In genomic region chr17:10109511-10110374, GRCm38 (mm10) we compare ENCODE assay signal across 18 mouse cellular contexts.
DNase-seq lines count a peak whose midpoint lies in the region; ATAC-seq lines count a peak whose summit lies in the region.
"Had no signal": no experiment of that assay in that cellular context is flagged by ENCODE, and none has a peak within 500 bp of the region (broad histone marks: within the 10 kb centered on the region; RNA-seq: fewer than 3 reads in every experiment).

No protein-coding gene starts in this region.

- peaks cover 10% of the 10 kb centered on the region for H3K4me1 ChIP-seq in neural tube, embryonic 11.5 days (ENCODE audit: control insufficient read depth, insufficient read depth, low read length)
- 0 out of 2 replicates have a peak, but pooled peaks cover 3% of the 10 kb centered on the region for H3K4me1 ChIP-seq in hindbrain, embryonic 11.5 days (replicated peaks; ENCODE audit: control insufficient read depth, insufficient read depth, low read length)
- peaks cover 16% of the 10 kb centered on the region for H3K4me1 ChIP-seq in midbrain, embryonic 11.5 days (ENCODE audit: control insufficient read depth, insufficient read depth, low read length)
- no peaks in the 10 kb centered on the region for H3K4me1 ChIP-seq in neural tube, embryonic 14.5 days (ENCODE audit: control insufficient read depth, insufficient read depth, low read length)
- H3K4me1 ChIP-seq: embryonic facial prominence, embryonic 12.5 days had no signal

- no peak overlapping the region for H3K27ac ChIP-seq in neural tube, embryonic 11.5 days (ENCODE audit: low read depth, low read length)
- peak overlapping the region; percentile 79 for H3K27ac ChIP-seq in hindbrain, embryonic 11.5 days (ENCODE audit: low read depth, low read length)
- H3K27ac ChIP-seq in midbrain, embryonic 11.5 days (ENCODE audit: low read depth, low read length): peak overlapping the region; percentile 38; the same call in 1 of the 2 replicates
- H3K27ac ChIP-seq in neural tube, embryonic 14.5 days (ENCODE audit: low read depth, low read length): peak overlapping the region; percentile 28
- H3K27ac ChIP-seq: embryonic facial prominence, embryonic 12.5 days; gastrocnemius, adult 2 months; heart, adult 2 months had no signal

- WGBS in neural tube, embryonic 11.5 days: 45% methylated on average over 8 of the region's 8 CpGs
- 25% methylated on average over 8 of the region's 8 CpGs for WGBS in hindbrain, embryonic 11.5 days
- 19% methylated on average over 8 of the region's 8 CpGs for WGBS in midbrain, embryonic 11.5 days
- WGBS in neural tube, embryonic 14.5 days: 27% methylated on average over 8 of the region's 8 CpGs

- no peak overlapping the region for H3K4me3 ChIP-seq in neural tube, embryonic 11.5 days (ENCODE audit: low read depth, low read length)
- no peak overlapping the region for H3K4me3 ChIP-seq in hindbrain, embryonic 11.5 days (ENCODE audit: low read depth, low read length)
- no peak overlapping the region for H3K4me3 ChIP-seq in midbrain, embryonic 11.5 days (ENCODE audit: low read depth, low read length)
- H3K4me3 ChIP-seq in neural tube, embryonic 14.5 days (ENCODE audit: low read depth, low read length): no peak overlapping the region
- H3K4me3 ChIP-seq: embryonic facial prominence, embryonic 12.5 days; gastrocnemius, adult 2 months; heart, adult 2 months had no signal

- no peaks in the 10 kb centered on the region for H3K27me3 ChIP-seq in neural tube, embryonic 11.5 days (ENCODE audit: control insufficient read depth, insufficient read depth, low read length)
- H3K27me3 ChIP-seq in hindbrain, embryonic 11.5 days (ENCODE audit: control insufficient read depth, insufficient read depth, low read length): no peaks in the 10 kb centered on the region
- H3K27me3 ChIP-seq in midbrain, embryonic 11.5 days (ENCODE audit: control insufficient read depth, insufficient read depth, low read length): no peaks in the 10 kb centered on the region
- H3K27me3 ChIP-seq in neural tube, embryonic 14.5 days (ENCODE audit: control insufficient read depth, insufficient read depth, low read length): no peaks in the 10 kb centered on the region
- H3K27me3 ChIP-seq: embryonic facial prominence, embryonic 12.5 days had no signal

- no peak for ATAC-seq in neural tube, embryonic 11.5 days (ENCODE audit: insufficient read depth, low FRiP score, low TSS enrichment)
- ATAC-seq in hindbrain, embryonic 11.5 days (ENCODE audit: low FRiP score): peak; percentile 86
- peak; percentile 88 for ATAC-seq in midbrain, embryonic 11.5 days (ENCODE audit: low FRiP score)
- no peak; the same call in 1 of the 2 replicates for ATAC-seq in neural tube, embryonic 14.5 days (ENCODE audit: low read depth)
- no peak for ATAC-seq in frontal cortex, adult (ENCODE audit: low TSS enrichment)
- ATAC-seq: inflammation-experienced regulatory T-cells, adult 6 months had no signal

- no peaks in the 10 kb centered on the region for H3K36me3 ChIP-seq in neural tube, embryonic 11.5 days (ENCODE audit: control insufficient read depth, insufficient read depth, low read length)
- H3K36me3 ChIP-seq in hindbrain, embryonic 11.5 days (ENCODE audit: control insufficient read depth, insufficient read depth, low read length): no peaks in the 10 kb centered on the region
- no peaks in the 10 kb centered on the region for H3K36me3 ChIP-seq in midbrain, embryonic 11.5 days (ENCODE audit: control insufficient read depth, insufficient read depth, low read length)
- no peaks in the 10 kb centered on the region for H3K36me3 ChIP-seq in neural tube, embryonic 14.5 days (ENCODE audit: control insufficient read depth, insufficient read depth, low read length)
- H3K36me3 ChIP-seq: embryonic facial prominence, embryonic 12.5 days; G1E had no signal

- H3K9ac ChIP-seq in neural tube, embryonic 11.5 days (ENCODE audit: low read length): no peak overlapping the region
- no peak overlapping the region for H3K9ac ChIP-seq in hindbrain, embryonic 11.5 days (ENCODE audit: low read depth, low read length)
- H3K9ac ChIP-seq in midbrain, embryonic 11.5 days (ENCODE audit: low read length): no peak overlapping the region
- no peak overlapping the region for H3K9ac ChIP-seq in neural tube, embryonic 14.5 days (replicated peaks; ENCODE audit: low read depth, low read length)
- H3K9ac ChIP-seq: embryonic facial prominence, embryonic 12.5 days had no signal

- no peaks in the 10 kb centered on the region for H3K9me3 ChIP-seq in neural tube, embryonic 11.5 days (ENCODE audit: control insufficient read depth, low read length)
- no peaks in the 10 kb centered on the region for H3K9me3 ChIP-seq in hindbrain, embryonic 11.5 days (ENCODE audit: control insufficient read depth, low read length)
- H3K9me3 ChIP-seq in midbrain, embryonic 11.5 days (ENCODE audit: control insufficient read depth, low read length): no peaks in the 10 kb centered on the region
- no peaks in the 10 kb centered on the region for H3K9me3 ChIP-seq in neural tube, embryonic 14.5 days (ENCODE audit: control insufficient read depth, low read length)
- H3K9me3 ChIP-seq: embryonic facial prominence, embryonic 12.5 days had no signal

- DNase-seq in neural tube, embryonic 11.5 days (ENCODE audit: low spot score): peak; percentile 26
- DNase-seq in neural tube, embryonic 10.5 days (ENCODE audit: extremely low spot score, low spot score): no peak
- peak; percentile 68 for DNase-seq in hindbrain, embryonic 11.5 days (ENCODE audit: low spot score)
- peak; percentile 89 for DNase-seq in midbrain, embryonic 11.5 days (ENCODE audit: low spot score, missing footprints)
- no peak for DNase-seq in right cerebral cortex, postnatal 36 days (ENCODE audit: low spot score in 2 of 2)
- DNase-seq in frontal cortex, postnatal 14 days (ENCODE audit: low spot score in 2 of 2): no peak
- DNase-seq: adrenal gland, postnatal 25 days; cerebellum, postnatal 14 days; gastrocnemius, adult 2 months; heart, adult 2 months; lung, adult 18-20 months; spleen, adult 18-20 months; thymus, postnatal 14 days had no signal

- H3K4me2 ChIP-seq in neural tube, embryonic 11.5 days (ENCODE audit: low read depth): no peak overlapping the region
- H3K4me2 ChIP-seq in hindbrain, embryonic 11.5 days (replicated peaks; ENCODE audit: low read depth, low read length): no peak overlapping the region
- H3K4me2 ChIP-seq in midbrain, embryonic 11.5 days: peak overlapping the region; percentile 4; the same call in 1 of the 2 replicates
- H3K4me2 ChIP-seq in neural tube, embryonic 14.5 days (ENCODE audit: low read depth, low read length): no peak overlapping the region
- H3K4me2 ChIP-seq: embryonic facial prominence, embryonic 12.5 days had no signal

Comparison
In these comparisons a context has a peak if more than half of its experiments do, and no peak if none do; other contexts are left out.
1. DNase-seq: peak in neural tube, embryonic 11.5 days (single experiment), hindbrain, embryonic 11.5 days (single experiment) and midbrain, embryonic 11.5 days (single experiment); none in neural tube, embryonic 10.5 days (single experiment), right cerebral cortex, postnatal 36 days (0 of 2) and frontal cortex, postnatal 14 days (0 of 2).
2. ATAC-seq: peak in hindbrain, embryonic 11.5 days (single experiment) and midbrain, embryonic 11.5 days (single experiment); none in neural tube, embryonic 11.5 days (single experiment), neural tube, embryonic 14.5 days (single experiment) and frontal cortex, adult (single experiment).